Mouse (Mus musculus) MEL (cell line): ENCODE measurements around the gene Ifi35.

Experiments used
- EP300 ChIP-seq, 2 experiments: IDR thresholded peaks; 2 replicates each; pipeline ENCODE4 v1.6.1; 2011; ENCODE audit warnings: improper control_type of control experiment in 2 of 2, low read length in 2 of 2, low read depth in 1 of 2, mild to moderate bottlenecking in 1 of 2
- GATA1 ChIP-seq: IDR thresholded peaks from 2 replicates; pipeline ENCODE4 v1.6.1; 2011; ENCODE audit warnings: low read depth, low read length, improper control_type of control experiment
- MAFK ChIP-seq: IDR thresholded peaks from 2 replicates; pipeline ENCODE4 v1.6.1; 2011; ENCODE audit warnings: low read depth, mild to moderate bottlenecking, low read length, improper control_type of control experiment, borderline replicate concordance
- TBP ChIP-seq: IDR thresholded peaks from 2 replicates; pipeline ENCODE4 v1.8.0; 2011; ENCODE audit warnings: low read depth, low read length, improper control_type of control experiment

- no peak for TF ChIP-seq MAFK
- no peak for TF ChIP-seq TBP
- peak; percentile 2; the same call in 1 of the 2 replicates for TF ChIP-seq GATA1
- no peak; a peak in 1 of 4 replicates for TF ChIP-seq EP300 (IDR thresholded peaks at IDR 0.05; ENCODE audit: low read depth in 1 of 2, low read length in 2 of 2)
Observed at GRCm38 (mm10) chr11:101484245-101484644, 36.0 kb downstream of the Ifi35 start.
